ENCODE assay signal across 10 mouse cellular contexts in genomic region chr11:104237226-104237625, GRCm38 (mm10). TPM values are rescaled to one million over a fixed set of nuclear protein-coding genes. Genes with fewer than 3 reads are reported as not detected.
DNase-seq lines count a peak whose midpoint lies in the region; ATAC-seq and TF ChIP-seq lines count a peak whose summit lies in the region.
"Had no signal": no experiment of that assay in that cellular context is flagged by ENCODE, and none has a peak within 500 bp of the region (broad histone marks: within the 10 kb centered on the region; RNA-seq: fewer than 3 reads in every experiment).

No protein-coding gene starts in this region.

- H3K9me3 ChIP-seq in hindbrain, embryonic 14.5 days (ENCODE audit: control insufficient read depth, low read length): no peaks in the 10 kb centered on the region
- no peaks in the 10 kb centered on the region for H3K9me3 ChIP-seq in hindbrain, embryonic 11.5 days (ENCODE audit: control insufficient read depth, low read length)

- no peak overlapping the region for H3K9ac ChIP-seq in hindbrain, embryonic 14.5 days
- H3K9ac ChIP-seq in hindbrain, embryonic 11.5 days (ENCODE audit: low read depth, low read length): no peak overlapping the region

- TF ChIP-seq CTCF in gastrocnemius, adult 2 months (IDR thresholded peaks at IDR 0.05): peak; percentile 56
- TF ChIP-seq CTCF in layer of hippocampus, adult 2 months (conservative IDR thresholded peaks at IDR 0.05): peak; percentile 72

- H3K36me3 ChIP-seq in hindbrain, embryonic 14.5 days (replicated peaks; ENCODE audit: control insufficient read depth, insufficient read depth): no peaks in the 10 kb centered on the region
- no peaks in the 10 kb centered on the region for H3K36me3 ChIP-seq in hindbrain, embryonic 11.5 days (ENCODE audit: control insufficient read depth, insufficient read depth, low read length)

- H3K4me2 ChIP-seq in hindbrain, embryonic 14.5 days (replicated peaks): peak overlapping the region; percentile 83
- no peak overlapping the region for H3K4me2 ChIP-seq in hindbrain, embryonic 11.5 days (replicated peaks; ENCODE audit: low read depth, low read length)

- peaks cover 43% of the 10 kb centered on the region for H3K4me1 ChIP-seq in hindbrain, embryonic 14.5 days (replicated peaks; ENCODE audit: control insufficient read depth, insufficient read depth, low read length)
- H3K4me1 ChIP-seq in hindbrain, embryonic 11.5 days (replicated peaks; ENCODE audit: control insufficient read depth, insufficient read depth, low read length): peaks cover 2% of the 10 kb centered on the region; the same call in 1 of the 2 replicates

- H3K4me3 ChIP-seq in hindbrain, embryonic 14.5 days (replicated peaks; ENCODE audit: low read length): no peak overlapping the region
- H3K4me3 ChIP-seq in hindbrain, embryonic 11.5 days (ENCODE audit: low read depth, low read length): no peak overlapping the region
- H3K4me3 ChIP-seq in gastrocnemius, adult 2 months: peak overlapping the region; percentile 11
- H3K4me3 ChIP-seq in layer of hippocampus, adult 2 months: no peak overlapping the region; the same call in 1 of the 2 replicates

- ATAC-seq in hindbrain, embryonic 14.5 days (ENCODE audit: low FRiP score): no peak
- no peak for ATAC-seq in hindbrain, embryonic 11.5 days (ENCODE audit: low FRiP score)

- no peak for DNase-seq in hindbrain, embryonic 14.5 days (ENCODE audit: low spot score)
- no peak for DNase-seq in hindbrain, embryonic 11.5 days (ENCODE audit: low spot score)
- peak; percentile 76 for DNase-seq in adrenal gland, postnatal 10 days
- DNase-seq in gastrocnemius, adult 2 months: peak; percentile 90
- peak; percentile 76 to 82 for DNase-seq in layer of hippocampus, adult 2 months (ENCODE audit: low spot score in 2 of 2)
- DNase-seq in right cerebral cortex, postnatal 10 days (ENCODE audit: low spot score in 2 of 2): peak; percentile 69 to 76
- no peak for DNase-seq in retina, postnatal 1 day
- no peak for DNase-seq in thymus, postnatal 14 days

- intact Hi-C loops in gastrocnemius, adult 2 months (cut with DNase I): loop anchor here (5.0 to 10.0 kb wide), 2 partner anchors 205 to 228 kb away; partner anchors contain the start of gene Kansl1

- 47% methylated on average over 7 of the region's 7 CpGs for WGBS in hindbrain, embryonic 14.5 days
- WGBS in hindbrain, embryonic 11.5 days: 70% methylated on average over 7 of the region's 7 CpGs

- peaks cover 4% of the 10 kb centered on the region; the same call in 1 of the 2 replicates for H3K27me3 ChIP-seq in hindbrain, embryonic 14.5 days (ENCODE audit: control insufficient read depth, insufficient read depth, low read length)
- H3K27me3 ChIP-seq in hindbrain, embryonic 11.5 days (ENCODE audit: control insufficient read depth, insufficient read depth, low read length): peaks cover 31% of the 10 kb centered on the region

- no peak overlapping the region for H3K27ac ChIP-seq in hindbrain, embryonic 14.5 days
- H3K27ac ChIP-seq in hindbrain, embryonic 11.5 days (ENCODE audit: low read depth, low read length): no peak overlapping the region
- H3K27ac ChIP-seq in gastrocnemius, adult 2 months: peak overlapping the region; percentile 89
- peak overlapping the region; percentile 78 for H3K27ac ChIP-seq in layer of hippocampus, adult 2 months

RNA-seq across cellular contexts. Expression of gene Mapt, which starts 6.0 kb away (rescaled TPM):
- 939 and 1,013 TPM in 2 replicates for polyA plus RNA-seq in hindbrain, embryonic 14.5 days (2014; fragmentation: Nextera tagmentation; extraction: Ambion mirVana)
- 91.9 and 94.9 TPM in 2 replicates for polyA plus RNA-seq in hindbrain, embryonic 11.5 days (2014; fragmentation: Nextera tagmentation; extraction: Ambion mirVana)
- 10 to 100 TPM; 50.9 to 69.5 TPM for total RNA-seq in adrenal gland, postnatal 10 days (2021)
- 10 to 100 TPM; 66.3 to 79.2 TPM for total RNA-seq in gastrocnemius, adult 2 months (2021)
- 100 to 1,000 TPM; 312 to 318 TPM for total RNA-seq in layer of hippocampus, adult 2 months (2021)

RNA-seq across cellular contexts. Expression of gene Sppl2c, which starts 51.1 kb away (rescaled TPM):
- polyA plus RNA-seq in hindbrain, embryonic 14.5 days (2014; fragmentation: Nextera tagmentation; extraction: Ambion mirVana): not detected in 2 replicates
- polyA plus RNA-seq in hindbrain, embryonic 11.5 days (2014; fragmentation: Nextera tagmentation; extraction: Ambion mirVana): not detected in 2 replicates
- not detected for total RNA-seq in adrenal gland, postnatal 10 days (2021)
- total RNA-seq in gastrocnemius, adult 2 months (2021): not detected
- total RNA-seq in layer of hippocampus, adult 2 months (2021): not detected
- total RNA-seq: left cerebral cortex, adult 8-10 months had no signal
- polyA plus RNA-seq: embryonic facial prominence, embryonic 11.5 days had no signal

Comparison
In these comparisons a context has a peak if more than half of its experiments do, and no peak if none do; other contexts are left out.
1. DNase-seq: peak in adrenal gland, postnatal 10 days (single experiment), gastrocnemius, adult 2 months (single experiment), layer of hippocampus, adult 2 months (2 of 2) and right cerebral cortex, postnatal 10 days (2 of 2); none in hindbrain, embryonic 14.5 days (single experiment), hindbrain, embryonic 11.5 days (single experiment), retina, postnatal 1 day (single experiment) and thymus, postnatal 14 days (single experiment).
2. H3K27ac ChIP-seq: peak in gastrocnemius, adult 2 months (single experiment) and layer of hippocampus, adult 2 months (single experiment); none in hindbrain, embryonic 14.5 days (single experiment) and hindbrain, embryonic 11.5 days (single experiment).